Mouse (Mus musculus) forebrain, embryonic 11.5 days (tissue): ENCODE measurements around the gene Krt16. TPM values are rescaled to one million over a fixed set of nuclear protein-coding genes. Genes with fewer than 3 reads are reported as not detected.

Experiments
- ATAC-seq: fragments of 200-750 bp; cut with Nextera tagmentation; replicated peaks from 2 replicates; pipeline ENCODE4 v1.8.0; 2017; ENCODE audit warnings: moderate TSS enrichment; ENCODE audit not compliant: low FRiP score
- DNase-seq: peaks from one replicate; pipeline ENCODE4 v3.0.0-alpha.2; 2017; ENCODE audit warnings: low spot score
- H3K27ac ChIP-seq: fragments of 300-500 bp; sonication (generic); 2 replicates; pipeline ENCODE4 v1.5.1; 2014; ENCODE audit warnings: low read depth, low read length
- H3K27me3 ChIP-seq: fragments of 300-500 bp; sonication (generic); 2 replicates; pipeline ENCODE4 v1.6.1; 2014; ENCODE audit warnings: mild to moderate bottlenecking, low read length, mixed read lengths; ENCODE audit not compliant: control insufficient read depth, insufficient read depth
- H3K36me3 ChIP-seq: fragments of 300-500 bp; sonication (generic); 2 replicates; pipeline ENCODE4 v1.6.1; 2014; ENCODE audit warnings: mild to moderate bottlenecking, low read length, moderate library complexity, mixed read lengths; ENCODE audit not compliant: control insufficient read depth, insufficient read depth
- H3K4me1 ChIP-seq: fragments of 300-500 bp; sonication (generic); replicated peaks from 2 replicates; pipeline ENCODE4 v1.6.1; 2014; ENCODE audit warnings: low read length, mixed read lengths; ENCODE audit not compliant: control insufficient read depth, insufficient read depth
- H3K4me2 ChIP-seq: fragments of 300-500 bp; sonication (generic); 2 replicates; pipeline ENCODE4 v1.6.1; 2014; ENCODE audit warnings: low read depth, mild to moderate bottlenecking, low read length, moderate library complexity, mixed read lengths; ENCODE audit not compliant: severe bottlenecking
- H3K4me3 ChIP-seq: fragments of 300-500 bp; sonication (generic); 2 replicates; pipeline ENCODE4 v1.5.1; 2014; ENCODE audit warnings: low read depth, low read length
- H3K9ac ChIP-seq: fragments of 300-500 bp; sonication (generic); 2 replicates; pipeline ENCODE4 v1.6.1; 2014; ENCODE audit warnings: low read length
- H3K9me3 ChIP-seq: fragments of 300-500 bp; sonication (generic); 2 replicates; pipeline ENCODE4 v1.6.1; 2016; ENCODE audit warnings: low read length, mixed read lengths; ENCODE audit not compliant: control insufficient read depth
- WGBS: fragments of 180-500 bp; shearing (Covaris S2); extraction: QIAGEN DNeasy Blood & Tissue Kit; methylation state at CpG from one replicate; pipeline ENCODE4 v1.1.7; 2014; 5-methylcytosine and 5-hydroxymethylcytosine counted together
- polyA plus RNA-seq: library from polyadenylated mRNA; unstranded; fragments of >200 nt; fragmentation: Nextera tagmentation; extraction: Ambion mirVana; gene quantifications from 2 replicates; pipeline ENCODE4 v1.2.1, GENCODE M21; 2014

The Krt16 gene
- polyA plus RNA-seq, result not detected in 2 replicates

DNA sequence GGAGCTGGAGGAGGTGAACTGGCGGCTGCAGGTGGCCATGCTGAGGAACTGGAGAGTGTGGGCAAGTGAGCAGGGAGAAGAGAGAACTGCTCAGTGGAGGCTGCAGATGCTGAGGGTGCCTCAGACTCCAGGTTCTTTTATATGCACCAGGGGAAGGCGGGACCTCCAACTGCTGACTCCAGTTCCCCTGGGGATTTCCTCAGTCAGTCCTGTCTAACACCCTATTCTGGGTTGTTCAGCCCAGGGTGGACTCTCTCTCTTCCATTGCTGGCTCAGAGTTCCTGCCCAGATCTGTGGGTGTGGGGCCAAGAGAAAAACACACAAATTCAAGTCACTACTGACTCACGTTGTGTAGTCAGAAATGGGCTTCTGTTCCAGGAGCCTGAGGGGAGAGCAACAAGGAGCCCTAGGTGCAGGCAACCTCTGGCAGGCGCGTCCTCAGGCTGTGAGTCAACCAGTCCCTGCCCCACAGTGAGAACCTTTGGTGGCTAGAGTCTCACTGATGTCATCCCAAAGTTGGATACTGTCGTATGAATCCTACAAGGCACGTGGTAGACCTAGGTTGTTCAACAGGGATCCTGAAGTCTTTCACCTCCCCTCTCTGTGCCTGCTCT lies at the start of gene Krt16:
Krt16 (minus strand) TSS at position 51 of the 614 bp plus-strand sequence.
- 85% methylated on average over 7 of the region's 7 CpGs for WGBS
- Histone ChIP-seq H3K27me3 (no peaks in the 10 kb centered on the region), H3K9ac (no peak within 1 kb of the TSS), H3K9me3 (no peaks in the 10 kb centered on the region), H3K4me2 (no peak within 1 kb of the TSS), H3K4me3 (no peak within 1 kb of the TSS), H3K36me3 (no peaks in the 10 kb centered on the region), H3K27ac (no peak within 1 kb of the TSS), H3K4me1 (no peaks in the 10 kb centered on the region)
- DNase-seq (peak; percentile 14), ATAC-seq (no peak)

DNA sequence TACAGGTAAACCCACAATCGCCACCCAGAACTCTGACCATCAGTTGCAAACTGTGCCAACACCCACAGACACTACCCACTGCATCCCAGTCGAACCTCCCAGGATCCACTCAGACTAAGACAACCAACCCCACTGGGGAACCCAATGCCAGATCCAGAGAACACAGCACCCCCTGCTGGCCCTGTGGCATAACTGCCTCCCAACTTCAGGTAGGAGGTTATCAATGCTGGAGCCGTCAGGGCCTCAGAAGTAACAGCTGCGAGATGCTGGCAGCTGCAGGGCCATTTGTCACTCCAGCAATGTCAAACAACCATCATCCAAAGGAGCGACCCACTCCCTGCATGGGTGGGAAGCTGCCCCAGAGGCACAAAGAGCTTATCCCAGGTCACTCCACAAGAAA lies 49.1 kb upstream of the Krt16 start:
- ATAC-seq, result no peak
- peaks cover 3% of the 10 kb centered on the region; the same call in 1 of the 2 replicates for H3K4me1 ChIP-seq
- no peak overlapping the region for H3K9ac ChIP-seq
- no peaks in the 10 kb centered on the region for H3K27me3 ChIP-seq
- DNase-seq, result no peak
- H3K27ac ChIP-seq, result no peak overlapping the region
- no peaks in the 10 kb centered on the region for H3K9me3 ChIP-seq
- H3K4me3 ChIP-seq, result no peak overlapping the region
- H3K36me3 ChIP-seq, result no peaks in the 10 kb centered on the region
- no peak overlapping the region for H3K4me2 ChIP-seq
- WGBS, result 49% methylated on average over 5 of the region's 5 CpGs

DNA sequence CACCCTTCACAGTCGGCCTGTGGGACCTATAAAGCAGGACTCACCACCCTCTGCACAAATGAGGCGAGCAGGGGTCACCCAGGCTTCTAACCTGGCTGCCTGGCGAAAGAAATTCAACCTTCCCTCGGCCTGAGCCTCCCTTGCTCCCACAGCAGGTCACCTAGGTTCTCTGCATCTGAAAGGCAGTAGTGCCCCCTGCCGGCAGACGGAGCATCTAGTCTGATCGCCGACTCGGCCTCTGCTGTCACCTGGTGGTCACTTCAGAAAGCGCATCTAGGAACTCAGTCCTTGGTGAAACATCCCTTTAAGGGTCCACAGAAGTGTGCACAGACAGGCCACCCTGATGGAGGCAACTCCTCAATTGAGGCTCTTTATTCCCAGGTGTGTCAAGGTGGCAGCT lies 46.6 kb upstream of the Krt16 start:
- H3K36me3 ChIP-seq, result no peaks in the 10 kb centered on the region
- no peaks in the 10 kb centered on the region for H3K27me3 ChIP-seq
- DNase-seq (peak; percentile 94), ATAC-seq (peak; percentile 42; the same call in 1 of the 2 replicates)
- H3K9me3 ChIP-seq, result no peaks in the 10 kb centered on the region
- H3K27ac ChIP-seq, result no peak overlapping the region
- no peak overlapping the region for H3K4me3 ChIP-seq
- 5% methylated on average over 10 of the region's 10 CpGs for WGBS
- H3K9ac ChIP-seq, result no peak overlapping the region
- H3K4me2 ChIP-seq, result no peak overlapping the region
- peaks cover 5% of the 10 kb centered on the region; the same call in 1 of the 2 replicates for H3K4me1 ChIP-seq

DNA sequence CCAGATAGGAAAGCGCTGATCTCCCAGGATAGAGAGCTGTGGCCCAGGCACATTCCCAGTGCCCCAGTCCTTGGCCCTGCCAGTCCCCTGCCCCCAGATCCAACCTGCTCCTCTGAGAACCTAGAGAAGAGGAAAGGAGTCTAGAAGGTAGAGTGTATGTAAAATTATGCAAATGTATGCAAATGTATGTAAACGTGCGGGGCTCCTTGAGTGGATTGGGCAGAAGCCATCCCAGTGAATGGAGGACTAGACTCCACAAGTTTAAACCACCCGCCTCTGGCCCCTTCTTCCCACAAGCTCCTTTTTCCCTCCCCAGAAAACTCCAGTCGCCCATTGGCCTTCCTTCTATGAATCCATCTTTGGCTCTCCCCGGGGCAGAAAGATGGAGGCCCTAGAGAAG lies 44.2 kb upstream of the Krt16 start:
- DNase-seq, result no peak
- Histone ChIP-seq H3K27ac (no peak overlapping the region), H3K4me3 (no peak overlapping the region), H3K4me2 (no peak overlapping the region), H3K36me3 (no peaks in the 10 kb centered on the region), H3K27me3 (no peaks in the 10 kb centered on the region), H3K9ac (no peak overlapping the region), H3K4me1 (peaks cover 2% of the 10 kb centered on the region; the same call in 1 of the 2 replicates), H3K9me3 (no peaks in the 10 kb centered on the region)
- ATAC-seq, result peak; percentile 35; the same call in 1 of the 2 replicates
- 51% methylated on average over 6 of the region's 6 CpGs for WGBS

DNA sequence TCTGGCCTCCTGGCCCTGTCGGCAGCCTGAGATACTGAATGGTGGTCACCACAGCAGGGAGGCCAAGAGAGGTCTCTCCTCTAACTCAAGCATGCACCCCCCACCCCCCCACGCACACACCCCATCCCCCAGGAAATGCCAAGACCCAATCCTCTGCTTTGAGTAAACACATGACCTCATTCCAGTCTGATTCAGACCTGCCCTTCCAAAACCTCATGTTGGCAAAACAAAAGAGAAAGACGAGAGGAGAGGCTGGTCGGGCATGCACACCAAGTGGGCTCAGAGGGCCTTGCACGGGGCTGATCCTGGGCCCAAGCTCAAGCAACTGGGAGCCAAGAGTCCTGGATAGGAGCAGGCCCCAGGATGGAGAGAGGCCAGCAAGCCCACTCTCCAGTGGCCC lies 41.5 kb upstream of the Krt16 start:
- Histone ChIP-seq H3K9ac (no peak overlapping the region), H3K27me3 (no peaks in the 10 kb centered on the region), H3K9me3 (no peaks in the 10 kb centered on the region), H3K4me1 (peaks cover 5% of the 10 kb centered on the region; the same call in 1 of the 2 replicates), H3K4me3 (no peak overlapping the region), H3K27ac (0 out of 2 replicates have a peak overlapping the region, but pooled peaks have one; percentile 18), H3K36me3 (no peaks in the 10 kb centered on the region), H3K4me2 (no peak overlapping the region)
- ATAC-seq (no peak), DNase-seq (no peak)
- WGBS, result 46% methylated on average over 5 of the region's 5 CpGs

DNA sequence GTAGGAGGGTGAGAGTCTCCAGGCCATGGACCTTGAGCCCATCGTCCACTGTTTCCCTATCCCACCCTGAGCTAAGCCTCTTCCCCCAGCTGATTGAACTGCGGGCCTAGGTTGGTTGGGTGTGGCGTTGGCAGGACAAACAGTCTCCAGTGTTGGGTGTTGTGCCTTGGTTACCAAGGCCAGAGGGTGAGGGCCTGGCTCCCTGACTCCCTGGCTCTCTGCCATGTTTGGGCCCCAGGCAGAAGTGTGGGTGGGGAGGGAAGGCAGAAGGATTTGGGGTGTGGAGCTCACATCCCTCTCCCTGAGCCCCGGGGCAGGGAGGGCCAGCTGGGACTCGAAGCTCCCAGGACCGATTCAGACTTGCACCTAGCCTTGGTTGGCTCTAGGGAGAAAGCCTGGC lies 40.2 kb upstream of the Krt16 start:
- Histone ChIP-seq H3K4me3 (no peak overlapping the region), H3K9me3 (no peaks in the 10 kb centered on the region), H3K9ac (no peak overlapping the region), H3K36me3 (no peaks in the 10 kb centered on the region), H3K27me3 (no peaks in the 10 kb centered on the region), H3K4me2 (no peak overlapping the region), H3K4me1 (peaks cover 5% of the 10 kb centered on the region; the same call in 1 of the 2 replicates), H3K27ac (no peak overlapping the region)
- 87% methylated on average over 6 of the region's 6 CpGs for WGBS
- ATAC-seq (no peak), DNase-seq (no peak)

DNA sequence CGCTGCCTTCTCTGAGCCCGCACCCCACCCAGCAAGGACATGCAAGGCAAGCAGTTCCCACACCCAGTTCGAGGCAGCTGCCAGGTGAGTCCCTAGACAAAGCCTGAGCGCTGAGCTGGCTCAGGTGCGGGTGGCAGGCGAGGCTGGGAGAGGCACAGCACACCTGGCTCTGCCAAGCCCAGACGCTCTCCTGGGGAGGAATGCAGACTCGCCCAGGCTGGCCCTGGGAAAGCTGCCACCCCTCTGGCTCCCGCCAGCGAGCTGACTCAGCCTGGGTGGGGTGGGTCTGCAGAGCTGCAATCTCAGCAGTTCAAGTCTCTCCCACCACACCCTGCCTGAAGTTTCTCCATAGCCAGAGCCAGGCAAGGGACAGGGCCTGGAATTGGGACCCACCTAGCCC lies 38.3 kb upstream of the Krt16 start:
- Histone ChIP-seq H3K36me3 (no peaks in the 10 kb centered on the region), H3K27me3 (no peaks in the 10 kb centered on the region), H3K4me2 (no peak overlapping the region), H3K4me3 (no peak overlapping the region), H3K9ac (no peak overlapping the region), H3K27ac (no peak overlapping the region), H3K9me3 (no peaks in the 10 kb centered on the region), H3K4me1 (peaks cover 5% of the 10 kb centered on the region; the same call in 1 of the 2 replicates)
- ATAC-seq (no peak), DNase-seq (no peak)
- WGBS, result 31% methylated on average over 10 of the region's 10 CpGs

DNA sequence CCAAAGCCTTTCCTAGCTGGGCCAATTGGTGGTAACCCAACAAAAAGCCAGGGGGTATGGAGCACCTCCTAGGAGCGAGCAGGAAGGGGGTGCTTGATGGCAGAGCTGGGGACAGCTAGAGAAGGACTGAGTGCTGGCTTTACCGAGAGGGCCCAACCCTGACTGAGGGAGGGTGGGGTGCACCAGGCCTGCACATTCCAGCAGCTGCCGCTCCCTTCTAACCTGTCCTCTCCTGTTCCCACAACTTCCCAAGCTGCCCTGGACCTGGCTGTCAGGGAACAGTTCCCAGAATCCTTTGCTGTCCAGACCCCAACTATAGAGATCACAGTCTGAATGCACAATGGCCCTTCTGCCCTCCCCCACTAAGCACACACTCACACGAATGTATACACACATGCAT lies 36.3 kb upstream of the Krt16 start:
- Histone ChIP-seq H3K36me3 (no peaks in the 10 kb centered on the region), H3K27me3 (no peaks in the 10 kb centered on the region), H3K9me3 (no peaks in the 10 kb centered on the region), H3K4me2 (no peak overlapping the region), H3K4me1 (0 out of 2 replicates have a peak, but pooled peaks cover 2% of the 10 kb centered on the region), H3K27ac (no peak overlapping the region), H3K9ac (no peak overlapping the region), H3K4me3 (no peak overlapping the region)
- ATAC-seq (no peak), DNase-seq (no peak)
- 73% methylated on average over 4 of the region's 4 CpGs for WGBS

DNA sequence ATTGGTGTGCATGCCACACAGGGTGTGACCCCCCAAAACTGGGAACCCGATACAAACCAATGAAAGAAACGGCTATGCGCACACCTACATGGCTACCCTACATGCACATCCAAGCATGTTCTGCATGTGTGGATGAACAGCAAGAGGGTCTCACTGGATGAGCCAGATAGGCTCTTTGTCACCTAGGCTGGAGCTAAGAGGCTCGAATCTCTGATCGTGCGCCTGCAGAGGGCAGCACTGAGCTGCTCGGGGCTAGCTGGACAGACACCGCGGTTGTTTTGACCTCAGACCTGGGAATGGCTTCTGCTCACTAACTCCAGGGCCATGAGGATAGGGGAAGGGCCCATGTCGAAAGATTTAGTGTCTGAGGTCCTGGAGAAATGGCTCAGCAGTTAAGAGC lies 33.8 kb upstream of the Krt16 start:
- H3K27ac ChIP-seq, result no peak overlapping the region
- DNase-seq, result peak; percentile 91

More for the DNA sequence above, 33.8 kb upstream of the Krt16 start:
- WGBS, result 23% methylated on average over 10 of the region's 10 CpGs
- Histone ChIP-seq H3K9ac (no peak overlapping the region), H3K9me3 (no peaks in the 10 kb centered on the region), H3K4me2 (no peak overlapping the region), H3K36me3 (no peaks in the 10 kb centered on the region), H3K4me1 (0 out of 2 replicates have a peak, but pooled peaks cover 2% of the 10 kb centered on the region), H3K27me3 (no peaks in the 10 kb centered on the region), H3K4me3 (no peak overlapping the region)
- ATAC-seq, result peak; percentile 50; the same call in 1 of the 2 replicates
